Mouse (Mus musculus): Measurements from ENCODE around the gene U2surp. TPM values are rescaled to one million over a fixed set of nuclear protein-coding genes. Genes with fewer than 3 reads are reported as not detected.

U2surp gene
- polyA plus RNA-seq, 1 experiment from 2014 or later: 107 TPM

Other genes with a start within 250 kb of the U2surp start
- 19.2 and 19.3 TPM in 2 replicates for gene Chst2, start 105.3 kb downstream of the U2surp start, polyA plus RNA-seq (2015; fragmentation: Nextera tagmentation; extraction: Ambion mirVana)
- 5.0 and 6.1 TPM in 2 replicates for gene Paqr9, start 47.7 kb upstream of the U2surp start, polyA plus RNA-seq (2015; fragmentation: Nextera tagmentation; extraction: Ambion mirVana)
- gene Pcolce2, start 125.6 kb upstream of the U2surp start, polyA plus RNA-seq (2015; fragmentation: Nextera tagmentation; extraction: Ambion mirVana): 1.8 and 2.2 TPM in 2 replicates
- 7.2 and 8.8 TPM in 2 replicates for gene Trpc1, start 238.4 kb upstream of the U2surp start, polyA plus RNA-seq (2015; fragmentation: Nextera tagmentation; extraction: Ambion mirVana)